Mouse (Mus musculus): ENCODE data around the gene Zmynd19. TPM values are rescaled to one million over a fixed set of nuclear protein-coding genes. Genes with fewer than 3 reads are reported as not detected.
"Not testable (repeated sequence)": the region's sequence is repeated elsewhere in the genome, so short reads cannot be mapped to it uniquely, and the experiment has no call there.

The Zmynd19 gene
- total RNA-seq, 1 experiment from 2014 or later = 53.3 TPM

GRCm38 (mm10) chr2:24929119-24929518 lies 20.5 kb upstream of the Zmynd19 start:
- ATAC-seq (replicated peaks in 1 of 2; ENCODE audit: insufficient read depth in 1 of 2, low FRiP score in 2 of 2, low TSS enrichment in 1 of 2, low read depth in 1 of 2, poor library complexity in 2 of 2, severe bottlenecking in 2 of 2) = no peak

GRCm38 (mm10) chr2:24929593-24929992 lies 20.0 kb upstream of the Zmynd19 start:
- no peak for ATAC-seq (replicated peaks in 1 of 2; ENCODE audit: insufficient read depth in 1 of 2, low FRiP score in 2 of 2, low TSS enrichment in 1 of 2, low read depth in 1 of 2, poor library complexity in 2 of 2, severe bottlenecking in 2 of 2)

- ATAC-seq (replicated peaks in 1 of 2; ENCODE audit: insufficient read depth in 1 of 2, low FRiP score in 2 of 2, low TSS enrichment in 1 of 2, low read depth in 1 of 2, poor library complexity in 2 of 2, severe bottlenecking in 2 of 2) = peak; percentile 54 to 63
Measured at GRCm38 (mm10) chr2:24934441-24934963, 15.1 kb upstream of the Zmynd19 start.

- ATAC-seq (replicated peaks in 1 of 2; ENCODE audit: insufficient read depth in 1 of 2, low FRiP score in 2 of 2, low TSS enrichment in 1 of 2, low read depth in 1 of 2, poor library complexity in 2 of 2, severe bottlenecking in 2 of 2) = peak; percentile 90 to 93
Measured at GRCm38 (mm10) chr2:24935057-24935796, 14.4 kb upstream of the Zmynd19 start, which contains the start of gene Arrdc1. Gene Arrdc1 (minus strand): TSS chr2:24935252.

- no peak for ATAC-seq (replicated peaks in 1 of 2; ENCODE audit: insufficient read depth in 1 of 2, low FRiP score in 2 of 2, low TSS enrichment in 1 of 2, low read depth in 1 of 2, poor library complexity in 2 of 2, severe bottlenecking in 2 of 2)
Measured at GRCm38 (mm10) chr2:24942092-24942491, 7.5 kb upstream of the Zmynd19 start.

- ATAC-seq (replicated peaks in 1 of 2; ENCODE audit: insufficient read depth in 1 of 2, low FRiP score in 2 of 2, low TSS enrichment in 1 of 2, low read depth in 1 of 2, poor library complexity in 2 of 2, severe bottlenecking in 2 of 2) = peak; percentile 58 to 71; a peak in 3 of 4 replicates
Measured at GRCm38 (mm10) chr2:24944304-24944703, 5.3 kb upstream of the Zmynd19 start.

GRCm38 (mm10) chr2:24950189-24950535 lies 570 bp downstream of the Zmynd19 start:
- ATAC-seq (replicated peaks in 1 of 2; ENCODE audit: insufficient read depth in 1 of 2, low FRiP score in 2 of 2, low TSS enrichment in 1 of 2, low read depth in 1 of 2, poor library complexity in 2 of 2, severe bottlenecking in 2 of 2) = peak in 1 of 2 experiments; percentile 7; a peak in 1 of 4 replicates

- ATAC-seq (replicated peaks in 1 of 2; ENCODE audit: insufficient read depth in 1 of 2, low FRiP score in 2 of 2, low TSS enrichment in 1 of 2, low read depth in 1 of 2, poor library complexity in 2 of 2, severe bottlenecking in 2 of 2) = no peak
Measured at GRCm38 (mm10) chr2:24952537-24953055, 3.0 kb downstream of the Zmynd19 start.

GRCm38 (mm10) chr2:24960910-24961309 lies 11.3 kb downstream of the Zmynd19 start:
- ATAC-seq (replicated peaks in 1 of 2; ENCODE audit: insufficient read depth in 1 of 2, low FRiP score in 2 of 2, low TSS enrichment in 1 of 2, low read depth in 1 of 2, poor library complexity in 2 of 2, severe bottlenecking in 2 of 2) = no peak

- peak; percentile 96 to 99 for ATAC-seq (replicated peaks in 1 of 2; ENCODE audit: insufficient read depth in 1 of 2, low FRiP score in 2 of 2, low TSS enrichment in 1 of 2, low read depth in 1 of 2, poor library complexity in 2 of 2, severe bottlenecking in 2 of 2)
Measured at GRCm38 (mm10) chr2:24962304-24963000, 12.9 kb downstream of the Zmynd19 start, which contains the start of gene Dph7. Gene Dph7 (plus strand): TSS chr2:24962400.

- no peak for ATAC-seq (replicated peaks in 1 of 2; ENCODE audit: insufficient read depth in 1 of 2, low FRiP score in 2 of 2, low TSS enrichment in 1 of 2, low read depth in 1 of 2, poor library complexity in 2 of 2, severe bottlenecking in 2 of 2)
Measured at GRCm38 (mm10) chr2:24970386-24970785, 20.8 kb downstream of the Zmynd19 start.

- ATAC-seq (replicated peaks in 1 of 2; ENCODE audit: insufficient read depth in 1 of 2, low FRiP score in 2 of 2, low TSS enrichment in 1 of 2, low read depth in 1 of 2, poor library complexity in 2 of 2, severe bottlenecking in 2 of 2) = not testable (repeated sequence)
Measured at GRCm38 (mm10) chr2:24974452-24974851, 24.9 kb downstream of the Zmynd19 start.

GRCm38 (mm10) chr2:24974906-24975703 lies 25.5 kb downstream of the Zmynd19 start, which contains the start of gene Mrpl41:
Gene Mrpl41 (minus strand): TSS chr2:24975098.
- ATAC-seq (replicated peaks in 1 of 2; ENCODE audit: insufficient read depth in 1 of 2, low FRiP score in 2 of 2, low TSS enrichment in 1 of 2, low read depth in 1 of 2, poor library complexity in 2 of 2, severe bottlenecking in 2 of 2) = peak; percentile 86 to 88

GRCm38 (mm10) chr2:24975704-24976297 lies 26.2 kb downstream of the Zmynd19 start, which contains the start of gene Pnpla7:
Gene Pnpla7 (plus strand): TSS chr2:24976033.
- peak; percentile 71 to 78 for ATAC-seq (replicated peaks in 1 of 2; ENCODE audit: insufficient read depth in 1 of 2, low FRiP score in 2 of 2, low TSS enrichment in 1 of 2, low read depth in 1 of 2, poor library complexity in 2 of 2, severe bottlenecking in 2 of 2)

GRCm38 (mm10) chr2:24976960-24977359 lies 27.4 kb downstream of the Zmynd19 start:
- peak in 1 of 2 experiments; percentile 6; a peak in 1 of 4 replicates for ATAC-seq (replicated peaks in 1 of 2; ENCODE audit: insufficient read depth in 1 of 2, low FRiP score in 2 of 2, low TSS enrichment in 1 of 2, low read depth in 1 of 2, poor library complexity in 2 of 2, severe bottlenecking in 2 of 2)

- ATAC-seq (replicated peaks in 1 of 2; ENCODE audit: insufficient read depth in 1 of 2, low FRiP score in 2 of 2, low TSS enrichment in 1 of 2, low read depth in 1 of 2, poor library complexity in 2 of 2, severe bottlenecking in 2 of 2) = no peak
Measured at GRCm38 (mm10) chr2:24987762-24988161, 38.2 kb downstream of the Zmynd19 start.

GRCm38 (mm10) chr2:24995332-24995731 lies 45.7 kb downstream of the Zmynd19 start:
- ATAC-seq (replicated peaks in 1 of 2; ENCODE audit: insufficient read depth in 1 of 2, low FRiP score in 2 of 2, low TSS enrichment in 1 of 2, low read depth in 1 of 2, poor library complexity in 2 of 2, severe bottlenecking in 2 of 2) = no peak
